Mouse (Mus musculus) MN1 (cell line): ENCODE measurements at regions not wholly inside any gene's neighbourhood (a gene's known extent, or its start where the extent isn't known, plus 50 kb on each side); places are given as distances from the start of the nearest gene placed in this dataset.

Experiments used
- DNase-seq: peaks from one replicate; pipeline ENCODE4 v3.0.0-alpha.2; 2016; ENCODE audit warnings: low spot score

DNA sequence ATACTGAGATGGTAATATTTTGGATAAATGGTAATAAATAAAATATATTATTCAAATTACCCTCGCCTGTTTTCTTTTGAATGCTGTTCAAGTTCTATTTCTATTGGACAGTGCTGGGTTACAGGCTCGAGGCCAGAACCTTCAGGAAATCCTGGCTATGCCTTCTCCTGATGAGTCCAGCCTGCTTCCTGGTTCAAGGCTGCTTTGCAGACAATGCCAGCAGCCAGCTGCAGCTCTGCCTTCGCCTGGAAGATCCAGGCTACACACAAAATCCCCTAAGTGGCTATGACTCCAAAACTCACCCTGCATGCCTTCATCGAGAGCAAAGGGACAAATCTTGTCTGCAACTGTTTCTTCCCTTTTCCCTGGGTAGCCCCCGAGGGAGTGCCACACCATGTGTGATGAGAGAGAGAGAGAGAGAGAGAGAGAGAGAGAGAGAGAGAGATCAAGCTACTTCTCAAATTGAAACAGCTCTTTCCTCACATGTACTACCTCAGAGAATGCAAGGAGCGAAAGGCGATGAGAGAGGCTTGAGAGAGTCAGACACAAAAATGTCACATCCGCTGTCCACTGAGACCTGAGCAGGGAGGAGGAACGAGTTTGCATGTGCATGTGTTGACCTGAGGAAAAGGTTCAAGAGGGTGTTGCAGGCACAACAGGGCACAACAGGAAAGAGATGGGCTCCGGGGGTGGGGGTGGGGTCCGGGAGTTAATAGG is 319.7 kb downstream of the Bcor start:
- no peak for DNase-seq

- no peak for DNase-seq
Measured at GRCm38 (mm10) chrX:11845566-11845965, 314.6 kb downstream of the Bcor start.

DNA sequence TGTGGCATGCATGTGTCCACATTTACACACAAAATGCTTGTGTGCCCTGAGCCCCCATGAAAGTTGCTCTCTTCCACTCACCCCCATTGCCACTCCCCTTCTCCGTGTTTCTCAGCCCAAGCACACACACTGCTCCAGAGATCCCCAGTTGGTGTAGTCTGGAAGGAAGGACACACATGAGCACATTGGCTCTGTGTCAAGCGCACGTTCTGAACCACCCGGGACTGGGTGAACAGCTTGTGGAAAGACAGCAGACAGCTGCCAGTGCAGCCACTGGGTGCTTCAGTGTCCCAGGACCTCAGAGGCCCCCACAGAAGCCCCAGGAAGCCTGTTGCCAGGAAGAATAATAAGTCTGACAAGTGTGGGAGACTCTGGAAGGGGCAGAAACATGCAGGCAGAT is 304.2 kb downstream of the Bcor start:
- no peak for DNase-seq

GRCm38 (mm10) chrX:11859396-11859795 is 300.8 kb downstream of the Bcor start:
- DNase-seq, result no peak

GRCm38 (mm10) chrX:11861119-11861708 is 298.9 kb downstream of the Bcor start:
- peak; percentile 61 for DNase-seq

DNA sequence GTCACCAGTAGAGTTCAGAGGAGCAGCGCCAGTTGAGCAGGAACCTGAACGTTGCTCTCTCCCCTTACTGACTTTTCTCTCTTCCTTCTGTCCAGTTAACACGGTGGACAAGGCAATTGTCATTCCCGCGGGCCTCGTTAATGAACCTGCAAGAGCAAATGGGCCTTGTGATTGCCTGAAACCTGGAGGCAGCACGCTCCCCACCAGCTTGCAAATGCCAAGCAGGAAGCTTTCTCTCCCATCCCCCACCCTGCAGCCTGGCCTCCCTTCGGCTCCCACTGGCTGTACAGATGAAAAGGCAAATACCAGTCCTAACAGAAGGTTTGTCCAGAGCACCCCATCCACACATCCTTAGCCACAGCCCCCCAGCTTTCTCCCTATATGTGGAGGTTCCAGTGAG is 298.3 kb downstream of the Bcor start:
- peak; percentile 28 for DNase-seq

DNA sequence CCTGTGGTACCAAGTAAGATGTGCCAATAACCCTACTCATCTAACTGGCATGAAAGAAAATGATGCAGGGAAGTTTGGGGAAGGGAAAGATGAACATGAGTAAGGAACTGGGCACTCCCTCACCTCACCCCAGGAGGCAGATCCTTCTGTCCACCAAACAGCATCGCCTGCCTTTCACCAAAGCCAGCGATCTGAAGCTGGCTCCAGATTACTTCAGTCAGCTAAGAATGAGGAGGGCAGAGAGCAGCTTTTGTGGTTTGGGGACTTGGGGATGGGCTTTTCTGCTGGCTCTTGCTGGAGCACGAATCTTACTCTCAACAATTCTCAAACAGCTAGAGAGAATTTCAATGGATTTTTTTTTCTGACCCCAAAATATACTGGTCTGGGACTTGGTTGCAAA is 297.0 kb downstream of the Bcor start:
- no peak for DNase-seq

DNA sequence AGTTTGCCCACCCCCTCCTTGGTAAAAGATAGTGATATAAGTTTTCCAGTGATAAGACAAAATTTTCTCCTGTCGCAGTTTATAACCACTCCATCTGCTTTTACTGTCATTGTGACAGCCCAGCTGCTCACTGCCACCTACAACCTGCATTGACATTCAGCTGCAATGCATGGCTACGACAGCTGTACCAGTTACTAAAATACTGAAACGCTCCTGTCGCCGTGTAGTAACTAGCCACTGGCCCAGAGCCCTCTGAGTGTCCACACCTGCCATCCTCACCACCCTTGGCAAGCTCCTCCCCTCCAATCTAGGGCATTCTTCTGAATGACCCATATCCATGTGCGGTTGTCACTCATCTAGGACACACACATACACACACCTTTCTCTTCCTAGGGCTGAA is 286.2 kb downstream of the Bcor start:
- no peak for DNase-seq

- no peak for DNase-seq
Measured at GRCm38 (mm10) chrX:11876636-11877035, 283.5 kb downstream of the Bcor start.

DNA sequence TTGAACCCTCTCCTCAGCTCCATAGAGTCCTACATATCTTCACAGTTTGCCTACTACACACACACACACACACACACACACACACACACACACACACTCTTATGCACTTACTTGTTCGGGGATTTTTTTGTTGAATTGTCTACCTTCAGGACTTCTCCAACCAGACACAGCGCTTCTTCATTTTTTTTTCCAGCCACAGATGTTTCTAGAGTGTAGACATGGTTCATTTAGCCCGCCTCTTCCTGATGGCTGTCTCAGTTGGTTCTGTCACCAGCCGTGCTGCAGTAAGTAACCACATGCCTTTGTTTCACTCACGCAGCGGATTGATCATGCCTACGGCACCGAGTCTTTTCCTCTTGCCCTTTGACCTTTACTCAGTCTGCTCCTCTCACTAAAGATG is 282.1 kb downstream of the Bcor start:
- DNase-seq, result no peak

DNA sequence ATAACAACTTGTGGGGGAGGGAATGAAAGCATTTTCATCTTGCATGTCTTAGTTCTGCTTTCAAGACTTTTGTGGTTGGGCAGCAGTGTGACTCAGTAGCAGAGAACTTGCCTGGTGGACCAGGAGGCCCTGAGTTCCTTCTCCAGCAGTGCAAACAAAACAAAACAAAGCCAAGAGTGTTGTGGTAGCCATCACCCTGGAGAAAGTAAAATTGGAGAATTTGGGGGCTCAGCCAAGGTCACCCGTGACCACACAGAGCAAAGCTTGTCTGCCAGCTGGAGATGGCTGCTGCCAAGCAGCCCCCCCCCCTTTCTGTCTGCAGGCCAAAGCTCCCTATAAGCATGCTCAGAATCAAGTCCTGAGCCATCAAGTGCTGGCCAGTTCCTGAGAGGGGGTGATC is 279.2 kb downstream of the Bcor start:
- DNase-seq, result no peak

- no peak for DNase-seq
Measured at GRCm38 (mm10) chrX:11883738-11884716, 276.1 kb downstream of the Bcor start.

DNA sequence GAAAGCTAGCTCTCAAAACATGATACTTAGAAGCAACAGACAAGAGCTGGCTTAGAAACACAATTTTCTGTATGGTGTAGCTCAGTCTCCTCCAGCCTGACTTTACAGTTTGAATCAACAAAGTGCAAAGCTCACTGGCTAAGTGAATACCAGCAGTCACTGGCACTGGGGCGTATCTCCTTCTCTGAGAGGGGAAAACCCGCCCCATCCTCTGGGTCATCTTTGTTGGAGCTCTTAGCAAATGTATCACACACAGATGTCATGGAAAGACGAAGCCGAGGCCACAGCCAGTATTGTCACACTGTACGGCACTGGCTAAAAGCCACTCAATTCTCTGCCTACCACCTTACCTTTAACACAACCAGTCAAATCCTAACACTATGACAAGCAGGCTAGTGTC is 267.8 kb downstream of the Bcor start:
- DNase-seq, result no peak

DNA sequence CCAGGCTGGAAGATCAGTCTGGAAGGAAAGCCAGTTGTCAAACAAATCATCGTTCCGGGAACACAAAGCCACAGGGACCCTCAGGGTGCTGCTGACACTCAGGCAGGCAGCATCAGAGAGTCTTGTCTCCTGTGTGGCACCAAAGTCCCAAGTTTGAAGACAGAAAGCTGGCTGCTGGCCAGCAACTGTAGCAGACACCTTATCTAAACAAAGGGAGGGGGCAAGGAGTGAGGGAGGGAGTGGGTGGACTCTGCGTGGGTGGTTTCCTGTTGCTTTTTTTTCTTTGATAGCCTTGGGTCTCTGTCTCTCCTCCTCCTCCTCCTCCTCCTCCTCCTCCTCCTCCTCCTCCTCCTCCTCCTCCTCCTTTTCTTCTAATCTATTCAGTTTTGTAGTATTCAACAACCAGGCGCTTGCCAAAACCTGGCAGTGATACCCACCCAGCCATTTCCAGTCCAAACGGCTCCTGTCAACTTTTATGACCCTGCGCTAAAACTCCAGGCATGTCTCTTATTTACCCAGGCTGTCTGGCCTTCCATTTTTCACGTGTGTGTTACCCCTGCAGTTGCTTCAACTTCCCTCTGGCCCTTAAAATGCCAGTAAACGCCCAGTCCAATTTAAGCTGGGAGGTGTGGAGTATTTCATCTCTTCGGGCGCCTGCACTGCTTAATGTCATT is 266.4 kb downstream of the Bcor start:
- peak; percentile 36 for DNase-seq

DNA sequence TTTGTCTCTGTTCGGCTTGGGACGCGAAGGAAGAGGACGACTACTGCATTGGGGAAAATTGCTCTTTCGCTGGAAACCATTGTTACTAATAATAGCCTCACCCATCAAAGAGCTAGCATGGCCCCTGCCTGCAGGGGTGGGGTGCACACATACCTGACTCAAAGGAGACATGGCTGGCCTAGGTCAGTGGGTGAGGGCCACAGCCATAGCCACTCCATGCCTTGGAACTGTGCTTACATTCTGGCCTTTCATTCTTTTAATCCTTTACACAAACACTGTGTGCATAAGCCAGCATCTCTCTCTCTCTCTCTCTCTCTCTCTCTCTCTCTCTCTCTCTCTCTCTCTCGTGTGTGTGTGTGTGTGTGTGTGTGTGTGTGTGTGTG is 265.9 kb downstream of the Bcor start:
- DNase-seq, result no peak

DNA sequence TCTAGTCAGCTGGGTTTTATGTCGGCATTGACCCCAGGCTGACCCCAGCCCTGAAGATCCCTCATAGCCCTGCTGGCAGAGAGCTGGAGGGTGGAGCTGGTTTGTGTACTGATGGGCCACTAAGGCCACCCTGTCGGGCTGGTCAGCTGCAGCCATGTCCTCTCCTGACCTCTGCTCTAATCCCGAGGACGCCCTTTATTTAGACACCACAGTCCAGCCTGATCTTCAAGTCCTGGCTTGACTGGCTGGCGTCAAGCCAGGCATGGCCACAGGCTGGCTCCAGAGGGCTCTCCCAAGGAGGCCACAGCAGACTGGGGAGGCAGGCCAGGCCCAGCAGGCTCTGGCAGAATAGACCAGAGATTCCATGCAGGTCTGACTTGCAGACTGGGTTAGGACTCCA is 264.8 kb downstream of the Bcor start:
- peak; percentile 63 for DNase-seq

DNA sequence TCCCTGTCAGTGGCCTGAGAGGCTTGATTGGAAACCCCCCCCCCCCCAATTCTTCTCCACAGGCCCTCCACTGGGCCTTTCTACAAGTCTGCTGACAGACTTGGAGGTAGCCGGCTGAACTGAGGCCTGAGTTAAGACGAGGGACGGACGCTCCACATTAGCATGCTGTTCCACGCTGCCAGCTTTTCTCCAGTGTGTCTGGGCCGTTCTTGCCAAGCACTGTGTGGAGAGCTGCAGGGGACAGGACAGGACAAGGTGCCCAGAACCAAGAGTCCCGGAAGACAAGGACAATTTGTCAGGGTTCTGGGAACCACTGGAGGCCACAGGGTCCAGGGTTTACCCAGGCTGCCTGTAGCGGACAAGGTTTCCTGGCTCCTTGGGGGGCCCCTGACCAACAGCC is 261.9 kb downstream of the Bcor start:
- no peak for DNase-seq

DNA sequence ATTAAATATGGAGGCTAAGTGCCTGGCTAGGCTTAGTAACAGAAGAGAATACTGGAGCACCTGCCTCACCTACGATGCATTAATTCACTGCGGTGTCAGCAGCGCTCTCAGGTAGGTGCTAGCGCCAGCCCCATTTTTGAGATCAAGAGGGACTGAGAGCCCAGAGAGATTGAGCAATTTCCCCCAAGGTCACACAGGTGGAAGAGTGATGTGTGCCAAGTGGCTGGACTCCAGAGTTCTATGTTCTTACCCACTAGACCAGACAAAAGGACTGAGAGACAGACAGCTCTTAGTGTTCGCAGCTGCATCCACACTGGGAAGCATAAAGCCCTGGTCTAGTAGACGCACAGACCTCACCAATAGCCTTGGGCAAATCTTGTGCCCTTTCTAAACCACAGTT is 261.1 kb downstream of the Bcor start:
- DNase-seq, result no peak

GRCm38 (mm10) chrX:11899914-11900313 is 260.2 kb downstream of the Bcor start:
- peak; percentile 75 for DNase-seq

DNA sequence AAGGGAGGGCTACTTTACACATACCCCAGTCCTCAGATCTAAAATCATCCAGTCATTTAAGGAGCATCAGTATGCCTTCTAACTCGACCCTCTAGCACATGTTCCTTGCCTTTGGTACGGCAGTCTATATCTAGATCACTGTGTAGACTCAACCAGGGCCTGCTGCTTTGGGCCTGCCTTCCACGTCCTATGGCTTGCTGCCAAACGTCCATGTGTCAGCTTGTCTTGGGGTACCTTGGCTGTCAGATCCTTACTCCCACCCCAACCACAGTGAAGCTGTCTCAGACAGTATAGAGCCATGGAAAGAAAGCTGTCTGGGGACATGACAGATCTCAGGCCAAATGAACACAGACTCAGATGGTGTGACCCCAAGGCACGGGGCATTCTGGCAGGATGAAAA is 258.4 kb downstream of the Bcor start:
- no peak for DNase-seq

DNA sequence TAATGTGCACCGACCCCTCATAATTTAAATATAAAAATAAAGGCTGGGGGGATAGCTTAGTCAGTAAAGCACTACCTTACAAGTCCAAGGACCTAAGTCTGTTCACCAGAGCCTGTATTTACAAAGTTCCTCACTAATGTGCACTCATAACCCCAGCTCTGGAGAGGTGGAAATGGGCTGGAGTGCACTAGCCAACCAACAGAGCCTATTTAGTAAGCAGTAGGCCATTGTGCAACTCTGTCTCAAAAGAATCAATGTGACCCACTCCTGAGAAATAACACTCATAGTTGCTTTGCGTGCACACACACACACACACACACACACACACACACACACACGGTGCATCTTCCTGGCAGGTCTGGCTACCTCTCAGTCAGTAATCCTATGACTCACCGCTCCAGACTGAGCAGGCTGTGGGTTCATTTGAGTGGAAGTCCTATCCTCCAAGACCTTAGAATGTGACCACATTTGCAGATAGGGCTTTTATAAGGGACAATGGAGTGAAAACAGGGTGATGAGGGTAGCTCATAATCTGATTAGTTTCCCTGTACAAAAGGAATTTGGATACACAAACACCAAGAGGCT is 256.9 kb downstream of the Bcor start:
- no peak for DNase-seq

GRCm38 (mm10) chrX:11905231-11905630 is 254.9 kb downstream of the Bcor start:
- no peak for DNase-seq
